Mouse (Mus musculus): ENCODE results near the gene Zfp704.

DNA sequence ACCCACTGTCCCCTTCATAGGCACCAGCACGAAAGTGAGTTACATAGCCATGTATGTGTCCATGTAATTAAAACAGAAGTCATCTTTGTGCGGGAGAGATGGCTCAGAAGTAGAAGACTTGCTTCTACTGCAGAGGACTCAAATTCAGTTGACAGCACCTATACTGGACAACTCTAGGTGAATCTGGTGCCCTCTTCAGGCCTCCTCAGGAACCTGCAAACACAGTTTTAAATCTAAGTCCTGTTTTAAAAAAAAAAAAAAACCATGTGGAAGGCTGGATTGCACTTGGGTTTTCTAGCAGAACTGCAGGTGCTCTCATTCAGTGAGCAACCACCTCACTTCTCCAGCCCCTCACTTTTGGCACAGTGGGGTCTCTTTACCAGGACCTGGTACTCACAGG, 16.1 kb downstream of the Zfp704 start:
- TF ChIP-seq CTCF (IDR thresholded peaks at IDR 0.05; ENCODE audit: control insufficient read depth, insufficient read depth, insufficient read length) (no peak), FOSL1 (IDR thresholded peaks at IDR 0.05; ENCODE audit: insufficient read depth, low read length, poor library complexity, severe bottlenecking) (no peak), MYOD1 (IDR thresholded peaks at IDR 0.05; ENCODE audit: control insufficient read depth, insufficient read length, low read depth) (no peak)

All from C2C12 (cell line).